9 mouse cellular contexts compared by ENCODE assay signal in the genomic region with DNA sequence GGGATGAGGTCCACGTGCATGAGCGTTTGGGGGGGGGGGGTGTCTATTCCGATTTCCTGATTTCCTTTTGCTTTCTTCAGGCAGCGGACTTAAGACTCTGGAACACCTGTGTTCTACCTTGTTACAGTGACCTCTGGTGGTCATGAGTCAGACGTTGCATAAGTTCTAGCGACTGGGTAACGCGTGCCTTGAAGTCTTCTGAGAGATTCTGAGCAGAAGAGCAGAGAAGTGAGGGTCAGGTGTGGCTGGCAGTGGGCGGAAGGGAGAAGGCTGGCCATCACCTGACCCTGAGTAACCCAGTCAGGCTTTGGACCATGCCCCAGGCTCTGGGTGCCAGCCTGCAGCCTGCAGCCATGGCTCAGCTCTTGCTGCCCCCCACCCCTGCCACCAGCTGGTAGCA.
DNase-seq lines count a peak whose midpoint lies in the region; ATAC-seq lines count a peak whose summit lies in the region.
"Had no signal": no experiment of that assay in that cellular context is flagged by ENCODE, and none has a peak within 500 bp of the region (broad histone marks: within the 10 kb centered on the region; RNA-seq: fewer than 3 reads in every experiment).

No protein-coding gene starts in this region.

- H3K36me3 ChIP-seq in forebrain, embryonic 14.5 days (ENCODE audit: control insufficient read depth, insufficient read depth, low read length), result no peaks in the 10 kb centered on the region
- H3K36me3 ChIP-seq in forebrain, embryonic 11.5 days (ENCODE audit: control insufficient read depth, insufficient read depth, low read length), result no peaks in the 10 kb centered on the region
- H3K36me3 ChIP-seq: hindbrain, embryonic 15.5 days had no signal

- H3K27me3 ChIP-seq in forebrain, embryonic 14.5 days (replicated peaks; ENCODE audit: control insufficient read depth, insufficient read depth, low read length), result 0 out of 2 replicates have a peak, but pooled peaks cover 2% of the 10 kb centered on the region
- H3K27me3 ChIP-seq in forebrain, embryonic 11.5 days (ENCODE audit: control insufficient read depth, insufficient read depth, low read length), result no peaks in the 10 kb centered on the region
- H3K27me3 ChIP-seq: hindbrain, embryonic 15.5 days had no signal

- DNase-seq in forebrain, embryonic 14.5 days (ENCODE audit: low spot score), result peak; percentile 71
- DNase-seq in forebrain, embryonic 11.5 days (ENCODE audit: low spot score), result no peak
- DNase-seq in urinary bladder, postnatal 14 days (ENCODE audit: low spot score), result peak; percentile 24
- DNase-seq in urinary bladder, adult 2 months (ENCODE audit: low spot score), result no peak
- peak; percentile 50 for DNase-seq in kidney, postnatal 10 days
- DNase-seq in frontal cortex, postnatal 10 days (ENCODE audit: low spot score in 2 of 2), result no peak
- no peak for DNase-seq in layer of hippocampus, adult 8-10 months (ENCODE audit: low spot score in 2 of 2)
- no peak for DNase-seq in right cerebral cortex, adult 2 months (ENCODE audit: low spot score in 2 of 2)

- 11% methylated on average over 8 of the region's 9 CpGs for WGBS in forebrain, embryonic 14.5 days
- 26% methylated on average over 9 of the region's 9 CpGs for WGBS in forebrain, embryonic 11.5 days

- no peak overlapping the region for H3K4me3 ChIP-seq in forebrain, embryonic 14.5 days (ENCODE audit: low read depth, low read length)
- H3K4me3 ChIP-seq in forebrain, embryonic 11.5 days (ENCODE audit: low read depth, low read length), result no peak overlapping the region
- H3K4me3 ChIP-seq: hindbrain, embryonic 15.5 days had no signal

- no peak overlapping the region for H3K9ac ChIP-seq in forebrain, embryonic 14.5 days (ENCODE audit: low read length)
- H3K9ac ChIP-seq in forebrain, embryonic 11.5 days (ENCODE audit: low read length), result no peak overlapping the region
- H3K9ac ChIP-seq: hindbrain, embryonic 15.5 days had no signal

- no peak overlapping the region for H3K27ac ChIP-seq in forebrain, embryonic 14.5 days (ENCODE audit: low read depth, low read length)
- no peak overlapping the region for H3K27ac ChIP-seq in forebrain, embryonic 11.5 days (ENCODE audit: low read depth, low read length)

- H3K4me2 ChIP-seq in forebrain, embryonic 14.5 days (ENCODE audit: low read length), result no peak overlapping the region
- H3K4me2 ChIP-seq in forebrain, embryonic 11.5 days (ENCODE audit: low read depth, low read length, severe bottlenecking), result no peak overlapping the region
- H3K4me2 ChIP-seq: hindbrain, embryonic 15.5 days had no signal

- H3K4me1 ChIP-seq in forebrain, embryonic 14.5 days (ENCODE audit: control insufficient read depth, insufficient read depth, low read length), result no peaks in the 10 kb centered on the region
- no peaks in the 10 kb centered on the region for H3K4me1 ChIP-seq in forebrain, embryonic 11.5 days (replicated peaks; ENCODE audit: control insufficient read depth, insufficient read depth, low read length)

- no peak for ATAC-seq in forebrain, embryonic 14.5 days
- no peak for ATAC-seq in forebrain, embryonic 11.5 days (replicated peaks; ENCODE audit: low FRiP score)

- no peaks in the 10 kb centered on the region for H3K9me3 ChIP-seq in forebrain, embryonic 14.5 days (replicated peaks; ENCODE audit: control insufficient read depth, low read length)
- H3K9me3 ChIP-seq in forebrain, embryonic 11.5 days (ENCODE audit: control insufficient read depth, low read length), result no peaks in the 10 kb centered on the region
- H3K9me3 ChIP-seq: hindbrain, embryonic 15.5 days had no signal

Comparison
In these comparisons a context has a peak if more than half of its experiments do, and no peak if none do; other contexts are left out.
1. DNase-seq: peak in forebrain, embryonic 14.5 days (single experiment), urinary bladder, postnatal 14 days (single experiment) and kidney, postnatal 10 days (single experiment); none in forebrain, embryonic 11.5 days (single experiment), urinary bladder, adult 2 months (single experiment), frontal cortex, postnatal 10 days (0 of 2), layer of hippocampus, adult 8-10 months (0 of 2) and right cerebral cortex, adult 2 months (0 of 2).